ENCODE assay signal across 8 mouse cellular contexts in genomic region chr5:65724311-65725054, GRCm38 (mm10). TPM values are rescaled to one million over a fixed set of nuclear protein-coding genes. Genes with fewer than 3 reads are reported as not detected.
DNase-seq lines count a peak whose midpoint lies in the region; ATAC-seq lines count a peak whose summit lies in the region.

No protein-coding gene starts in this region.

- peak overlapping the region; percentile 76 for H3K27ac ChIP-seq in hindbrain, embryonic 12.5 days

- peak; percentile 85 for ATAC-seq in hindbrain, embryonic 12.5 days (ENCODE audit: low FRiP score)

- no peaks in the 10 kb centered on the region for H3K9me3 ChIP-seq in hindbrain, embryonic 12.5 days (replicated peaks)

- peak overlapping the region; percentile 37 for H3K4me3 ChIP-seq in hindbrain, embryonic 12.5 days

- peak; percentile 97 for DNase-seq in R1 (ENCODE audit: low read depth, low spot score)
- DNase-seq in cerebellum, postnatal 10 days: peak; percentile 55 to 64
- peak; percentile 37 to 59 for DNase-seq in frontal cortex, postnatal 10 days (ENCODE audit: low spot score in 2 of 2)
- peak; percentile 42 to 46 for DNase-seq in layer of hippocampus, postnatal 14 days (ENCODE audit: low spot score in 2 of 2)
- peak; percentile 78 for DNase-seq in lung, postnatal 10 days
- peak; percentile 51 for DNase-seq in ovary, postnatal 14 days (ENCODE audit: low spot score)
- peak; percentile 73 for DNase-seq in thymus, postnatal 14 days

- H3K4me2 ChIP-seq in hindbrain, embryonic 12.5 days (replicated peaks): peak overlapping the region; percentile 70

- peaks cover 6% of the 10 kb centered on the region; the same call in 1 of the 2 replicates for H3K4me1 ChIP-seq in hindbrain, embryonic 12.5 days

- WGBS in hindbrain, embryonic 12.5 days: 1% methylated on average over 23 of the region's 23 CpGs

- H3K36me3 ChIP-seq in hindbrain, embryonic 12.5 days: no peaks in the 10 kb centered on the region

- H3K27me3 ChIP-seq in hindbrain, embryonic 12.5 days: no peaks in the 10 kb centered on the region

- peak overlapping the region; percentile 58 for H3K9ac ChIP-seq in hindbrain, embryonic 12.5 days

RNA-seq across cellular contexts. Expression of gene Pds5a, which starts 26.4 kb away (rescaled TPM):
- 102 and 109 TPM in 2 replicates for polyA plus RNA-seq in hindbrain, embryonic 12.5 days (2016; fragmentation: Nextera tagmentation; extraction: Ambion mirVana)
- 10 to 100 TPM; 80.6 to 82.6 TPM for total RNA-seq in layer of hippocampus, postnatal 14 days (2021)

RNA-seq across cellular contexts. Expression of gene N4bp2, which starts 38.8 kb away (rescaled TPM):
- polyA plus RNA-seq in hindbrain, embryonic 12.5 days (2016; fragmentation: Nextera tagmentation; extraction: Ambion mirVana): 37.4 and 41.6 TPM in 2 replicates
- 10 to 100 TPM; 16.9 to 17.8 TPM for total RNA-seq in layer of hippocampus, postnatal 14 days (2021)

Comparison
In these comparisons a context has a peak if more than half of its experiments do, and no peak if none do; other contexts are left out.
1. Peak in every context shown above with its lines: DNase-seq, ATAC-seq, H3K4me3 ChIP-seq and H3K27ac ChIP-seq.
2. DNase-seq: peak in every context shown above with its lines; median percentile 97 in R1; 78 in lung, postnatal 10 days; 73 in thymus, postnatal 14 days; 60 in cerebellum, postnatal 10 days; 51 in ovary, postnatal 14 days; 48 in frontal cortex, postnatal 10 days; 44 in layer of hippocampus, postnatal 14 days.